Mouse (Mus musculus) T-helper 1 cell (primary cell): ENCODE measurements around the gene Skint9.

Experiments
- in situ Hi-C: fragments of 300-600 bp; cut with MboI, MseI; formaldehyde crosslinking; loops from one replicate; pipeline ENCODE4 v1.15.1; 2025; ENCODE audit warnings: high pct_unique_total_duplicates

The Skint9 gene

GRCm38 (mm10) chr4:112433885-112434284 is at the start of gene Skint9:
Skint9 (minus strand) TSS chr4:112433985.
- in situ Hi-C loops, result no loop called here

DNA sequence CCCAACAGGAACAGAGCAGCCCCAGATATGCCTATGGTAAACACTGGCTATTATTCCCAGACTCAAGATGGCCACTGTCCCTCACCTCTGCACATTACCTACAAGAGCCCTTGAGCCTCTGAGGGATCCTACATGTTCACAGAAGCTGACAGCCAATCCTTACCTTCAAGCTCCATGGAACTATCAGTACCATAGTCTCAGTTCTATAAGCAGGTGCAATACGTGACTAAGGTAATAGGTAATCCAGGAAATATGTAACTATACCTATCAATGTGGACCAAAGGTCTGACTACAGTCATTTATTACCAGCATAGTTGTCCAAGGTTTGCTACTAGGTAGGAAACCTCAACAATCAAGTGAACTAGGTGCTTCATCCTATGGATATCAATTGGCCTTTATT is 1.1 kb downstream of the Skint9 start:
- in situ Hi-C loops, result no loop called here

GRCm38 (mm10) chr4:112432223-112432622 is 1.6 kb downstream of the Skint9 start:
- in situ Hi-C loops, result no loop called here

DNA sequence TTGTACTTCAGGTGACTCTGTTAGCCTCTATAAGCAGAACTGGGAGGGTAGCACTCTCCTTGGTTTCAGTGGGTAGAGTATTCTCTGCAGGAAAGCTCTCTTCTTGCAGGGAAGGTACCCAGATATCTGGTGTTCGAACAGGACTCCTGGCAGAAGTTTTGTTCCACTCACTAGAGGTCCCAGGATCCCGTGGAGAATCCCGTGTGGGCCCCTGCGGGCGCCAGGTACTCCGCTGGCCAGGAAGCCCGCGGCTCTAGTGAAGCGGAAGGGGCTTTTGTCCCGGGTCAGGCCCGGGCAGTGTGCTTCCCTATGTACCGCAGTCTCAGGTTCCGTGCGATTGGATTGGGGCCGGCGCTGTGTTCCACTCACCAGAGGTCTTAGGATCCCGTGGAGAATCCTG is 84.7 kb downstream of the Skint9 start:
- in situ Hi-C loops, result loop anchor here (5.0 kb wide), 1 partner anchor 1723 kb away; no protein-coding TSS in a partner anchor
